Mouse (Mus musculus) E14TG2a.4 (cell line): ENCODE measurements around the gene 4933424G06Rik.

Experiments used
- CTCF ChIP-seq: conservative IDR thresholded peaks from 2 replicates; pipeline ENCODE4 v1.5.1; 2014; ENCODE audit warnings: low read length
- NANOG ChIP-seq: IDR thresholded peaks from 2 replicates; pipeline ENCODE4 v1.6.1; 2014; ENCODE audit warnings: borderline replicate concordance, low read length, mixed read lengths

DNA sequence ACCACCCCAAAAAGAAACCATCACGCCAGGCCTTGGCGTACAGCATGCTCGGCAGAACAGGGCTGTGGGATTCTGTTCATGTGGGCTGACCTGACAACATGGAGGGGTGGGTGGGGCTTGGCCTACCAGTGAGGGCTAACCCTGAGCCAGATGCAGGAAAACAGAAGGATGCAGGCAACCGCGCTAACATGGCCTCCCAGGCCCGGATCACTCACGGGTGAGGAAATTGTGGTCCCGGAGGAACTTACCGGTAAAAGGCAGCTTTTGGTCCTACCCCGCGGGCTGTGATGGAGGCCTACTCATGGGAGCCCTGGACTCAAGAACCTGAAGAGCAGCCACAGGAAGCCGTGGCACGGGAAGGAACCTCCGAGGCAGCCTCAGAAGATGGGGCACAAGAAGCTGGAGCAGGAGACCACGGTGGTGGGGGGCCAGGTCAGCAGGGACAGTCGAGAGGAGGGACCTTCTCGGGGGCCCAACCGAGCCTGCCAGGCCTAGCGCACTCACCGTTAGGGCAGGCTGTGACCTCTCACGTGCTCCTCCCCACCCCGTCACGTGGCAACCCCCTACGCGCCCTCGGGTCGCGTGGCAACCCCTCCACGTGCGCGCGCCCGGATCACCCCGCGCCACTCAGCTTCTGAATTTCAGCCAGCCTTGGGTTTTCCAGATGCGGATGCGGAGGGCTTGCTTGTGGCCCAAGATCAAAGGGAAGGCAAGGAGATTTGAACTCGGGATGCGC is 27.2 kb upstream of the 4933424G06Rik start, which contains the start of gene Fam178b:
- TF ChIP-seq CTCF (no peak), NANOG (no peak)
